Mouse (Mus musculus) neural tube, embryonic 13.5 days (tissue): Measurements from ENCODE around the gene Etl4. TPM values are rescaled to one million over a fixed set of nuclear protein-coding genes. Genes with fewer than 3 reads are reported as not detected.

Source experiments
- ATAC-seq: fragments of 200-750 bp; cut with Nextera tagmentation; 2 replicates; pipeline ENCODE4 v1.8.0; 2017; ENCODE audit warnings: low read depth, mild to moderate bottlenecking, moderate TSS enrichment, moderate library complexity
- H3K27ac ChIP-seq: fragments of 300-500 bp; sonication (generic); replicated peaks from 2 replicates; pipeline ENCODE4 v1.5.1; 2015; ENCODE audit warnings: moderate library complexity, mild to moderate bottlenecking, inconsistent platforms
- H3K27me3 ChIP-seq: fragments of 300-500 bp; sonication (generic); 2 replicates; pipeline ENCODE4 v1.6.1; 2015; ENCODE audit warnings: mild to moderate bottlenecking, inconsistent platforms
- H3K36me3 ChIP-seq: fragments of 300-500 bp; sonication (generic); 2 replicates; pipeline ENCODE4 v1.6.1; 2015; ENCODE audit warnings: mild to moderate bottlenecking, inconsistent platforms
- H3K4me1 ChIP-seq: fragments of 300-500 bp; sonication (generic); replicated peaks from 2 replicates; pipeline ENCODE4 v1.6.1; 2015; ENCODE audit warnings: inconsistent platforms
- H3K4me2 ChIP-seq: fragments of 300-500 bp; sonication (generic); 2 replicates; pipeline ENCODE4 v1.6.1; 2015; ENCODE audit warnings: inconsistent platforms, mild to moderate bottlenecking, moderate library complexity
- H3K4me3 ChIP-seq: fragments of 300-500 bp; sonication (generic); 2 replicates; pipeline ENCODE4 v1.5.1; 2015; ENCODE audit warnings: mild to moderate bottlenecking, inconsistent platforms
- H3K9ac ChIP-seq: fragments of 300-500 bp; sonication (generic); 2 replicates; pipeline ENCODE4 v1.6.1; 2015; ENCODE audit warnings: moderate library complexity, mild to moderate bottlenecking, inconsistent platforms
- H3K9me3 ChIP-seq: fragments of 300-500 bp; sonication (generic); 2 replicates; pipeline ENCODE4 v1.6.1; 2016; ENCODE audit warnings: inconsistent platforms
- WGBS: fragments of 180-500 bp; shearing (Covaris S2); methylation state at CpG from one replicate; pipeline ENCODE4 v1.1.7; 2015; 5-methylcytosine and 5-hydroxymethylcytosine counted together
- polyA plus RNA-seq: library from polyadenylated mRNA; unstranded; fragments of >200 nt; fragmentation: Nextera tagmentation; extraction: Ambion mirVana; gene quantifications from 2 replicates; pipeline ENCODE4 v1.2.1, GENCODE M21; 2015

Etl4 gene
- polyA plus RNA-seq, 1 experiment from 2014 or later, result 5.4 TPM

GRCm38 (mm10) chr2:20753282-20754110, 843.9 kb downstream of the Etl4 start:
- H3K4me3 ChIP-seq, result no peak overlapping the region
- no peaks in the 10 kb centered on the region for H3K36me3 ChIP-seq
- no peak overlapping the region for H3K27ac ChIP-seq
- H3K9me3 ChIP-seq, result no peaks in the 10 kb centered on the region
- 87% methylated on average over 8 of the region's 8 CpGs for WGBS
- ATAC-seq, result no peak
- no peaks in the 10 kb centered on the region for H3K4me1 ChIP-seq
- H3K27me3 ChIP-seq, result no peaks in the 10 kb centered on the region
- H3K9ac ChIP-seq, result no peak overlapping the region
- no peak overlapping the region for H3K4me2 ChIP-seq

DNA sequence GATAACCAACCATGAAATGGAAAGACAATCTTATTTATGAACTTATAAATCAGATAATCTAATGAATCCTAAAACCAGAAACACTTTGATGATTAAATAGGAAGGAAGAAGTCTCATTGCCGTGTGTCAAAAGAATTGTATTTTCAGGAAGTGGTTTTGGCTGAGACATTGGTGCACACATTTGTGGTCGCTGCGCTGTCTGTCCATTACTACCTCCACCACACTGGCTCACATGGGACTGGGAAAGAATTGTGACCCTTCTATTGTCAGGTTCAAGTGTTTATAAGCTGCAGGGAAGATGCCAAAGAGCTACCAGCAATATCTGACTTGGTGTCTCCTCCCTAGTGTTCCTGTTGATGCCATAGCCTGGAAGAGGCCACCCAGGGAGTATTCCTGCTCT, 847.4 kb downstream of the Etl4 start:
- Histone ChIP-seq H3K9ac (no peak overlapping the region), H3K4me3 (no peak overlapping the region)

GRCm38 (mm10) chr2:20759045-20759662, 849.6 kb downstream of the Etl4 start:
- H3K27ac ChIP-seq, result no peak overlapping the region
- no peak overlapping the region for H3K4me2 ChIP-seq
- H3K9me3 ChIP-seq, result no peaks in the 10 kb centered on the region
- no peaks in the 10 kb centered on the region for H3K4me1 ChIP-seq
- H3K36me3 ChIP-seq, result no peaks in the 10 kb centered on the region
- H3K9ac ChIP-seq, result no peak overlapping the region
- 81% methylated on average over 7 of the region's 7 CpGs for WGBS
- no peak overlapping the region for H3K4me3 ChIP-seq
- no peaks in the 10 kb centered on the region for H3K27me3 ChIP-seq
- ATAC-seq, result no peak

More for the DNA sequence above, 847.4 kb downstream of the Etl4 start:
- Histone ChIP-seq H3K4me1 (no peaks in the 10 kb centered on the region), H3K27me3 (no peaks in the 10 kb centered on the region), H3K27ac (no peak overlapping the region), H3K9me3 (no peaks in the 10 kb centered on the region), H3K36me3 (no peaks in the 10 kb centered on the region), H3K4me2 (no peak overlapping the region)
- 87% methylated on average over 3 of the region's 3 CpGs for WGBS
- ATAC-seq, result no peak

DNA sequence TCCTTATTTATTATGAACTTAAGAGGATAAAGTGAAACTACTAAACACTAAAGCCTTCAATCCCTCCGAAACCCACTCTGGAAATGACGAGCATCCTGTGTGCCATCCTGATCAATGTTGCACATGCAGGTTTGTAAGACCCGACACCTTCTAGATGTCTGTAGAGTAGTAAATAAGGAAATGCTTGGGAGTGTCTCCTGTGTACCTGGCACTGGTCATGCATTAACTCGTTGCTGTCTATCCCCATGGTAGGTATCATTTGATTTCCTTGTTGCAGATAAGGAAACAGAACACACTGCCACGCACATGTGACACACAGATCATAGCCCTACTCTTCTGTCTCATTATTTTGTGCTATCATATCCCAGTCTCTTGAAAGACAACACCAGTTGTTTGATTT, 851.7 kb downstream of the Etl4 start:
- Histone ChIP-seq H3K36me3 (no peaks in the 10 kb centered on the region), H3K27me3 (no peaks in the 10 kb centered on the region), H3K4me1 (no peaks in the 10 kb centered on the region), H3K27ac (no peak overlapping the region), H3K9me3 (no peaks in the 10 kb centered on the region), H3K4me2 (no peak overlapping the region), H3K4me3 (no peak overlapping the region), H3K9ac (no peak overlapping the region)
- ATAC-seq, result no peak
- 89% methylated on average over 5 of the region's 5 CpGs for WGBS

DNA sequence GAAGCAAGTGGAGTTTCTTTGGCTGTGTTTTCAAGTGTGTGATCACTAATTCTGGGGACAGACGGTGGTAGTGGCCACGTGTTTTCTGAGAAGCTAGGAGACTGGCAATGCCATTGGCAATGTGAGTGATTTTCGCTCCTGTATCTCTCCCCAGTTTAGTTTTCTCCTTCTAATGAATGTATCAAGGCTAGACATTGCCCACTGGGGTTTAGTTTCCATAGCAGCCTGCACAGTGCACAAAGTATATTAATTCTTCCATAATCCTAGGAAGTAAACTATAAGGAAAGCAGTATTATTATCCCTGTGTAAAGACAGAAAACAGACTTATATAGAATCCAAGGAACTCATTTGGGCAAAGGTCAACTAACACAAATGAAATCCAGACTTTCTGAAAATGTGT, 852.2 kb downstream of the Etl4 start:
- Histone ChIP-seq H3K27me3 (no peaks in the 10 kb centered on the region), H3K36me3 (no peaks in the 10 kb centered on the region), H3K4me1 (no peaks in the 10 kb centered on the region), H3K4me2 (no peak overlapping the region), H3K4me3 (no peak overlapping the region), H3K27ac (no peak overlapping the region), H3K9me3 (no peaks in the 10 kb centered on the region), H3K9ac (no peak overlapping the region)
- no peak for ATAC-seq
- WGBS, result 92% methylated on average over 3 of the region's 3 CpGs

DNA sequence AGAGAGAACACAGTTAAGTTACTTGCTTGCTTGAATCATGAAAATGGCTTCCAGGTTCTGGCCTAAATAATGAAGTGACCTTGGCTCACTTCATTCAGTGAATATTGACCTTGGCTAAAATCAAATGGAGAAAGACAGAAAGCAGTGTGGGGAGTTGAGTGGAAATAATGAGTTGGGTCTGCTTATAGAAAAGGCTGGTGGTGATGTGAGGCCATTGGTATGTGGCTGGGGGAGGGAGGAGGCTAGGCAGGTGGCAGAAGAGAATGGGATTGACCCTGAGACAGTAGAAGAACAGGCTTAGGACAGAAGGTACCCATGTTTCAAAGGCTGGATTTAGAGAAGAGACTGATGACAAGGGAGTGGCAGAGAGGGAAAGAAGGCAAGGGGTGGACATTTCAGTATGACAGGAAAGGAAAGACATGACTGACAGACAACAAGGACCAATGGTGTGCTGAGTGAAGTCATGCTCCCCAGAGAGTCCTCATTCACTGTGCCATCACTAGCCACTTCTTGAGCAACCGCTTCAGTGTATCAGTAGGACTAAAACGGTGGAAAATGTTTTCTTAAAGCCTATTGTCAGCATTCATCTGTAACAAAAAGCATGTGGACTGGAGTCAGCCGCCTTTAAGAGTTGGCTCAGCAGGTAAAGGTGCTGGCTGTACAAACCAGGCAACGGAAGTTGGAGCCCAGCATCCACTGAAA, 854.1 kb downstream of the Etl4 start:
- WGBS, result 80% methylated on average over 4 of the region's 4 CpGs
- no peak overlapping the region for H3K9ac ChIP-seq
- no peaks in the 10 kb centered on the region for H3K4me1 ChIP-seq

GRCm38 (mm10) chr2:20764566-20765090, 855.0 kb downstream of the Etl4 start:
- H3K36me3 ChIP-seq, result no peaks in the 10 kb centered on the region

More for the DNA sequence above, 854.1 kb downstream of the Etl4 start:
- no peak overlapping the region for H3K27ac ChIP-seq
- H3K4me2 ChIP-seq, result no peak overlapping the region
- H3K36me3 ChIP-seq, result no peaks in the 10 kb centered on the region
- H3K4me3 ChIP-seq, result no peak overlapping the region
- H3K27me3 ChIP-seq, result no peaks in the 10 kb centered on the region
- no peak for ATAC-seq
- no peaks in the 10 kb centered on the region for H3K9me3 ChIP-seq

DNA sequence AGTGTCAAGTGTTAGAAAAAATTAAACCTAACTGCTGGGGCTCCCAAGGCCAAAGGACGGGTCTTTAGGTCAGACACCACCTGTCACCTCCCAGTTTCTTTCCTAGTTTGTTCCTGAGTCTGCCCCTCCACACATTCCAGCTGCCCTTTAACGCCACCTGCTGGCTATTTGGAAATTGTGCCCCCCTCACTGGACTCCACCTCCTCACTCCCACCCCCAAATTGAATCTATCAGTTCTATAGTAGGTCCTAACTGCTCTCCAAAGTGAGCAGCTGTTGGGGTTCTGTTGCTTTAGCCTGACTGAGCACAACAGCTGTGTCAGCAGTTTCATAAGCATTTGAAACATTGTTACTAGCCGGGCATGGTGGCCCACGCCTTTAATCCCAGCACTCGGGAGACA, 859.1 kb downstream of the Etl4 start:
- Histone ChIP-seq H3K36me3 (no peaks in the 10 kb centered on the region), H3K9ac (no peak overlapping the region), H3K4me1 (no peaks in the 10 kb centered on the region), H3K4me2 (no peak overlapping the region), H3K27ac (no peak overlapping the region), H3K4me3 (no peak overlapping the region), H3K9me3 (no peaks in the 10 kb centered on the region), H3K27me3 (no peaks in the 10 kb centered on the region)
- no peak for ATAC-seq
- 72% methylated on average over 5 of the region's 5 CpGs for WGBS

More at GRCm38 (mm10) chr2:20764566-20765090, 855.0 kb downstream of the Etl4 start:
- ATAC-seq, result no peak
- no peaks in the 10 kb centered on the region for H3K4me1 ChIP-seq
- H3K27ac ChIP-seq, result no peak overlapping the region
- no peak overlapping the region for H3K9ac ChIP-seq
- H3K4me3 ChIP-seq, result no peak overlapping the region
- H3K4me2 ChIP-seq, result no peak overlapping the region
- no peaks in the 10 kb centered on the region for H3K27me3 ChIP-seq
- H3K9me3 ChIP-seq, result no peaks in the 10 kb centered on the region

- ATAC-seq, result no peak
- Histone ChIP-seq H3K27me3 (no peaks in the 10 kb centered on the region), H3K4me3 (no peak overlapping the region), H3K36me3 (no peaks in the 10 kb centered on the region), H3K27ac (no peak overlapping the region), H3K4me2 (no peak overlapping the region), H3K9ac (no peak overlapping the region), H3K9me3 (no peaks in the 10 kb centered on the region), H3K4me1 (no peaks in the 10 kb centered on the region)
These were observed 860.6 kb downstream of the Etl4 start for GRCm38 (mm10) chr2:20770171-20770570.

DNA sequence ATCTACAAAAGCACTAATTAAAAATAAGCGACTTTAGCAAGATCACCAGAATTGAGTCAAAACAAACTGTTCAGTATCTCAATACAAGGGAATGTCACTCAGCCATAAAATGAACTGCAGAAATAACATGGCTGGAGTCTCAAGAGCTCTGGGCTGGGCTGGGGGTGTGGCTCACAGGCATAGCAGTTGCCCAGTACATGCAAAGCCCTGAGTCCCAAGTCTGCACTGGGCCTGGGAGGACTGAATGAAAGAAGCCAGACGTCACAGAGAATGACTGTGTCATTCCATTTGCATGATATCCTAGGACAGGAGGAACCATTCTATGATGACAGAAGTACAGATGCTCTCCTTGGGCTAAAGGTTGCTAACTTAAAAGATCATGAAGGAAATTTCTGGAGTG, 864.9 kb downstream of the Etl4 start:
- Histone ChIP-seq H3K4me3 (no peak overlapping the region), H3K27me3 (no peaks in the 10 kb centered on the region), H3K9me3 (no peaks in the 10 kb centered on the region), H3K27ac (no peak overlapping the region), H3K36me3 (no peaks in the 10 kb centered on the region), H3K4me2 (no peak overlapping the region), H3K4me1 (no peaks in the 10 kb centered on the region), H3K9ac (no peak overlapping the region)
- 85% methylated on average over 2 of the region's 2 CpGs for WGBS
- no peak for ATAC-seq

- Histone ChIP-seq H3K27me3 (no peaks in the 10 kb centered on the region), H3K36me3 (no peaks in the 10 kb centered on the region), H3K9ac (no peak overlapping the region), H3K9me3 (no peaks in the 10 kb centered on the region), H3K27ac (no peak overlapping the region), H3K4me1 (no peaks in the 10 kb centered on the region), H3K4me2 (no peak overlapping the region), H3K4me3 (no peak overlapping the region)
- no peak for ATAC-seq
- 87% methylated on average over 6 of the region's 6 CpGs for WGBS
These were observed 866.7 kb downstream of the Etl4 start for GRCm38 (mm10) chr2:20776171-20776704.

DNA sequence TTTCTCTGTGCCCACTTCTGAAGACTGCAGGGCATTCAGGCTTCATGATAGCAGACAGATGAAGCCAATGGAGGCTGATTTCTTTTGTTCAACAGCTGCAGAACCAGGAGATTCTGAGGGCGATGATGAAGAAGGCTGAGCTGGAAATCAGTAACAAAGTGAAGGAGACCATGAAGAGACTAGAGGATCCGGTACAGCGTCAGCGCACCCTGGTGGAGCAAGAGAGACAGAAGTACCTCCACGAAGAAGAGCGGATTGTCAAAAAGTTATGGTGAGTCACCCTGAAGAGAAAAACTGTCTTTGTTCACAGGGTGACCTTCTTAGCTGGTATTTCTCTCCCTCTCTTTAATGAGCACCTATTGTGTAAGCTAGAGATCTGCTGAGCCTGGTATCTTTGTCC, 868.4 kb downstream of the Etl4 start:
- Histone ChIP-seq H3K36me3 (no peaks in the 10 kb centered on the region), H3K4me3 (no peak overlapping the region), H3K27me3 (no peaks in the 10 kb centered on the region), H3K27ac (no peak overlapping the region), H3K9ac (no peak overlapping the region), H3K9me3 (no peaks in the 10 kb centered on the region), H3K4me2 (no peak overlapping the region), H3K4me1 (no peaks in the 10 kb centered on the region)
- no peak for ATAC-seq
- 78% methylated on average over 6 of the region's 6 CpGs for WGBS
